Mouse (Mus musculus): ENCODE results near the gene Slamf6.
A peak's percentile ranks its signal among the peaks of the same experiment; 100 is the strongest.
"Not testable (repeated sequence)": the region's sequence is repeated elsewhere in the genome, so short reads cannot be mapped to it uniquely, and the experiment has no call there.

Gene Slamf6

DNA sequence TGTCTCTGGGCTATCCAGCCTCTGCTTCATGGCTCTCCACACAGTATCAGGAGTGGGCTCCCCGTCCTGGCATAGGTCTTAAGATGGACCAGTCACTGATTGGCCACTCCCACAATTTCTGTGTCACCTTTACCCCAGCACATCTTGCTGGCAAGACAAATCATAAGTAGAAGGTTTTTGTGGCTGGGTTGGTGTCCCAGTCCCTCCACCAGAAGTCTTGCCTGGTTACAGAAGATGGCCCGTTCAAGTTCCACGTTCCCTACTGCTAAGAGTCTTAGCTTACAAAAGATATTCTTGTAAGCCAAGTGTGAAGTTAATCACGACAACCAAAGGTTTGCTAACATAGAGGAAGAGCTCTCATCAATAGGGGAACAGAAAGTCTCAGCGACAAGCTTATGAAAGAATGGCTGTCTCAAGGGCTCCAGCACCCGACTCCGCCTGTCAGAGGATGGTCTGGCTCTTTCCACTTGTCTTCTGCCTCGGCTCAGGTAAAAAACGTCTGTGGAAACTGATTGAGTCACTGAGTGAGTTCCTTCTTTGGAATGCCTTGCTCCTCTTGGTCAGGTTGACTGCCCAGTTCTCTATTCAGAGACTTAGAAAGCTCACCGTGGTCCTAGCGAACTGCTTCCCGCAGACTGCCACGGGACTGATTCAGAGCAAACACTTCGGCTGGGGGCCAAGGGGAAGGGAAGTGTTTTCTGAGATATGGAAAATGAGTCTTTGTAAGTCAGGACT is at the start of gene Slamf6:
TSS of gene Slamf6 (plus strand) at position 211 of the 735 bp plus-strand sequence.
- DNase-seq (ENCODE audit: low spot score in 2 of 2): peak; percentile 33 to 45

- no peak for DNase-seq (ENCODE audit: low spot score in 2 of 2)
Observed at GRCm38 (mm10) chr1:171886989-171887388, 30.3 kb upstream of the Slamf6 start.

- DNase-seq (ENCODE audit: low spot score in 2 of 2): not testable (repeated sequence)
Observed at GRCm38 (mm10) chr1:171895364-171895763, 22.0 kb upstream of the Slamf6 start, which contains the start of gene Gm10521. Gene Gm10521 (plus strand): TSS chr1:171895664.

DNA sequence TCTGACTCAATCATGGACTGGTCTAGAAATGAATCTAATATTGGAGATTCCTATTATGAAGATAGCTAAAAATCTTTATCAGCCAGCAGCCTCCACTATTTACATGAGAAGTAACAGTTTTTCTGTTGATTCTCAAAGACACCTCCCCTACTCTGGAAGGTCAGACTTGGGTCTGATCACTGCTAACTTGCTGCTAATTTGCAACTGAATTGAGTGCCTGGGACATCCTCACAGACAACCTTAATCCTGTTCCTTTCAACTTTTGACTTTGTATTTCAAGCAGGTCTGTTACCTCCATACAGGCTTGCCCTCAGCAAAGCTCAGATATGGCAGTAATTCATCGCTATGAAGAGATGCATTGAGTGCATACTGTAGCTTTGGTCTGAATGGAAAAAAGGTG is 13.3 kb upstream of the Slamf6 start:
- DNase-seq (ENCODE audit: low spot score in 2 of 2): no peak

GRCm38 (mm10) chr1:171915638-171916458 is 1.5 kb upstream of the Slamf6 start:
- DNase-seq (ENCODE audit: low spot score in 2 of 2): peak in 1 of 2 experiments; percentile 39

DNA sequence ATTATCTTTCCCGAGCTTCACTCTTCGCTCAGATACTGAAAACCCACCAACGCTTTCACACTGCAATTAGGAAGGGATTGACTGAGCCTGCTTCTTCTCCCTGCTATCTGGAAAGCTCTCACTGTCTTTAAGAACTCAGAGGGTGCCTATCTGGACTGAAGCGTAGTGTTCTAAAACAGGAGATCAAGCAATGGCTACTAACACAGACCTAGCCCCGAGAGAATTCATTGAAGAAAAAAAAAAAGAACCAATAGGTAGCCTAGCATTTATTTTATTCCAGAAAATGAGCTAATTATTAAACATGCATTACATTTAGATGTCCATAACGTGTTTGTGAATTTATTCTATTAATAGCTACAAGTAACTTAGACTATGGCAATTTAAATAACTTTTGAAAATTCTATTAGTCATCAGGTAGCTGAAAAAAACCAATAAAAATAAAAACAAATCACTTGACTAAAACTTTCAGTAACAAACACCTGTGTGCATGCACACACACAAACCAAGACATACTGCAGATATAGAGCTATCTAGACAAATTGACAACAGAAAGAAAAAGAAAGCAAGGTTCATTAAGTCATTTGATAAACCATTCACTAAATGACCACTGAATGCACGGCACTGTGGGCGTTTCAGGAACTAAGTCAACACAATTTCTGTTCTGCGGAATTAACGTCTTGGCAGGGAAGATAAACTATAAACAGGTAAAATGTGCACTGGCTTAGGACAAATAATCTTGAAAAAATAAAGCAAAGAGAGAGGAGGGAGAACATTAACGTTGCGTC is 1.0 kb downstream of the Slamf6 start:
- no peak for DNase-seq (ENCODE audit: low spot score in 2 of 2)

- DNase-seq (ENCODE audit: low spot score in 2 of 2): peak in 1 of 2 experiments; percentile 49
Observed at GRCm38 (mm10) chr1:171919193-171919592, 1.9 kb downstream of the Slamf6 start.

DNA sequence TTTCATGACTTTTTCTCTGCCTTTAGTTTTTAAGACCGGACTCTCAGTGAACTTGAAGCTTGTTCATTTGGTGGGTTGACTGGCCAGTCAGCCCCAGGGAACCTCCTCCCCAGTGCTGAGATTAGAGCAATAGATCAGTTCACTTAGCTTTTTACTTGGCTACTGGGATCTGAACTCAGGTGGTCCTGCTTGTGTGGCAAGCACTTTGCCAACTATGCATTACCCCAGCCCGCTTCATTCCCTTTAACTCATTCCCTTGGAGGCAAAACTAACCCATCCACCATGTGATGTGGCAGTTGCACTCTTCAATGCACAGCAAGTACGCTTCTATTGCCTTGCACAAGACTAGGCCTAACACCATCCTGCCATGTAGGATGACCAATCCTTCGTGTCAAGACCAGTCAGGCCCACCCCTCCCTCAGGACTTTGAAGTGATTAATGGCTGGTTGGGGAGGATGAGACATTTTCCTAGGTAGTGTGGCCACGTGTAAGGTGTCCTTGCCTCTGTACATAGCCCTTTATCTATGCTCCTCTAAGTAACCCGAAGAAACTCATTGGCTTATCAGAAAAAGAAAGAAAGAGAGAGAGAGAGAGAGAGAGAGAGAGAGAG is 2.7 kb downstream of the Slamf6 start:
- no peak for DNase-seq (ENCODE audit: low spot score in 2 of 2)

DNA sequence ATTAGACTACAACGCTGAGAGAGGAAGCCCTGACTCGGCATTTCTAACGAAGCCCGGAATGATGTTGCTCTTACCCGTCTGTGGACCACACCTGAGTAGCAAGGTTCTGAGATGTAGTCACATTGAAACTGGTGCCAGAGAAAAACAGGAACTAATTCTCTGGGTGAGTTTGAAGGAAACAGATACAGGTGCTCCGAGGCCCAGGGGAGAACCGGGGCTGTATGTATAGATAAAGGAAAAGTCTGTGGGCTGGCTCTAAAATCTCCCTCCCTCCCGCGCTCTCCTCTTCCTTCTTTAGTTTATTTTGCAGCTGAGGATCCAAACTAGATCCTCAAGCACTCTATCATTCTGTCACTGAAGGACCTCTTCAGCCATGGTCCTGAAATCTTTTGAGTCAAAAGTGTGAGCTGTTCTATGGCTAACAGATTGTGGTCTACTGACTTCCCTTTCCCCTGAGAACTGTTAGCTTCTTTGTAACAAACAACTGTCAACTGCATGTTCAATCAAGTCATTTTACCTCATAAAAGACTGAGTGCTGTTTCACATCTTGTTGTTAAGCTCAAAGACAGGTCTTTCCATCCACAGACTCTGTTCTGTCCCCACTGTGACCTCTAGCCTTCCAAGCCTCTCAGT is 3.8 kb downstream of the Slamf6 start:
- peak in 1 of 2 experiments; percentile 40 for DNase-seq (ENCODE audit: low spot score in 2 of 2)

DNA sequence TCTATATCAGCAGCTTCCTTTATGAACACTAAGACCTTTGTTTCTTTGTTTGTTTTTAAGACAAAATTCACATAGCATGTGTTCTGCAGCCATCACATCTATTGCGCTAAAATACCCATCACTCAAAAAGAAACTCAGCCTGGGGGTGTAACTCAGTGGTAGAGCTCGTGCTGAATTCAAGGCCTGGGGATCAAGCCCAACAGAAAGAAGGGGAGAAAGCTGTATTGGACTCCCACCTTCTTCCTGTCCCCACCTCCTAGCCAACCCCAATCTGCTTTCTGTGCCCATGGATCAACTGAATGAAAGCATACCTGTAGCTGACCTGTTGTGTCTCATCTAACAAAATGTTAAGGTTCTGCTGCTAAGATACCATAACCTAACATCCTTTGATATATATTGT is 4.3 kb downstream of the Slamf6 start:
- DNase-seq (ENCODE audit: low spot score in 2 of 2): no peak

- no peak for DNase-seq (ENCODE audit: low spot score in 2 of 2)
Observed at GRCm38 (mm10) chr1:171922844-171923243, 5.5 kb downstream of the Slamf6 start.

DNA sequence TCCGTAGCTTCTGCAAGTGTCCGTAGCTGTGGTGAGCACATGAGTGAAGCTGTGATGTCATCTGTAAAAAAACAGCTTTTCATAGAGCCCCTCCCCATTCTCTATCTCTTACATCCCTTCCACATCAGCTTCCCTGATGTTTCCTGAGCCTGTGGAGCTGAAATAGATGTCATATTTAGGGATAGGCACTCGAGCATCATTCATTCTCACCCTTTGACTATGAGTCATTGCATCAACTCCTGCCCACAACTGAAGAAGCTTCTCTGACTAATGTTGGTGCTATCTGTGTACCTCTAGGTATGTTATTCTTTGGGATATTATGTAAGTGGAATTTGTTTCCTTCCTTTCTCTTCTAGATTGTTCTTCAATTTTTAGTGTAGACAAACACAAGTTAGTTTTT is 7.6 kb downstream of the Slamf6 start:
- DNase-seq (ENCODE audit: low spot score in 2 of 2): no peak

DNA sequence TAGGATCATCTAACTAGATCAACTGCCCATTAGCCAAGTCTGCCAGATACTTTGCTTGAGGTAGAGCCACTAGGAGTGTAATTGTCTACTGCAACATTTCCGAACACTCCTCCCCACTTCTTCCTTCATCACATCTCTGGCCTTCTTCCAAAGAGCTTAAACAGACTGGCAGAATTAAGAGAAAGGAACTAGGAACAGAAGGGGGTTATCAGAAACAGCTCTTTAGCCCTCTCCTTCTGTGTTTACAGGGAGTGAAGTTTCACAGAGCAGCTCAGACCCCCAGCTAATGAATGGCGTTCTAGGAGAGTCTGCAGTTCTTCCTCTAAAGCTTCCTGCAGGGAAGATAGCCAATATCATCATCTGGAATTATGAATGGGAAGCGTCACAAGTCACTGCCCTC is 16.5 kb downstream of the Slamf6 start:
- DNase-seq (ENCODE audit: low spot score in 2 of 2): no peak

DNA sequence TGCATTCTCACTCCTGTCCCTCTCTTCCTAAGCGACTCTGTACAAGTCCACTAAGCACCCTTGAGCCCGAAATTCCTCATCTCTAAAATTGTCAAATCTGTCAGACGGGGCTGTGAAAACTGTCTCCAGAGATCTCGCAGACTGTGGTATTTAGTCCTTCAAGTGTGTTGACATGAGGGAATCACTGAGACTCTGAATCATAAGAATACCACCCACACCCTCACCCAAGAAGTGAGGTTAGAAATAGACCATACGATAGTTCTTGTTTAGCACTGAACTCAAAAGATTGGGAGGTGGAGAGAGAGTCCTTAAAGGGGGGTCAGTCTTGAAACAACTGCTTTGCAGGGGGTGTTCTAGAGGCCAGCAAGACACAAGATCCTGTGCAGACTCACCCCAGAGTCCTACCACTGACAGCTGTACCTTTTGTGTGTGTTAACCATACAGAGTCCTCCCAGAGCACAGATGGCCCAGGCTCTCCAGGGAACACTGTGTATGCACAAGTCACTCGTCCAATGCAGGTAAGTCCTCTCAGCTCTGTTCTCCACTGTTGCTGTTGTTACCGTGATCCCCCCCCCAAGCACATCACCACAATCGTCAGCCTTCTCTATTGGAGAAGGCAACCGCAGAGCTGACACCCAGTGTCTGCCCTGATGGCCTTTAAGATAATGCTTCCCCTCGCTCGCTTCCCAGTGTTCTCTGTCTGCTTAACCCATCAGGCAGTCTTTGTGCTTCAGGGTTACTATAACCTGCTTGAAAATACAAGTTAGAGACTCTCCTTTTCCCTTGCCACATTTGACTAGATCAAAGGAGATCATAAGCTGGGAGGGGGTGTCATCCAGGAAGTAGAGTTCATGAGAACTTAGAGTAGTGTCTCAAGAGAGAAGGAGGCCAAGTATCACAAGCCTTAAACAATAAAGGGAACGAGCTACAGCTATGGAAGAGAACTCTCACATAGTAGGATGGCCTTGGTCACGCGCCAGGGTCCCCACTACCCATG is 21.9 kb downstream of the Slamf6 start:
- DNase-seq (ENCODE audit: low spot score in 2 of 2): no peak

GRCm38 (mm10) chr1:171940626-171941025 is 23.3 kb downstream of the Slamf6 start:
- no peak for DNase-seq (ENCODE audit: low spot score in 2 of 2)

DNA sequence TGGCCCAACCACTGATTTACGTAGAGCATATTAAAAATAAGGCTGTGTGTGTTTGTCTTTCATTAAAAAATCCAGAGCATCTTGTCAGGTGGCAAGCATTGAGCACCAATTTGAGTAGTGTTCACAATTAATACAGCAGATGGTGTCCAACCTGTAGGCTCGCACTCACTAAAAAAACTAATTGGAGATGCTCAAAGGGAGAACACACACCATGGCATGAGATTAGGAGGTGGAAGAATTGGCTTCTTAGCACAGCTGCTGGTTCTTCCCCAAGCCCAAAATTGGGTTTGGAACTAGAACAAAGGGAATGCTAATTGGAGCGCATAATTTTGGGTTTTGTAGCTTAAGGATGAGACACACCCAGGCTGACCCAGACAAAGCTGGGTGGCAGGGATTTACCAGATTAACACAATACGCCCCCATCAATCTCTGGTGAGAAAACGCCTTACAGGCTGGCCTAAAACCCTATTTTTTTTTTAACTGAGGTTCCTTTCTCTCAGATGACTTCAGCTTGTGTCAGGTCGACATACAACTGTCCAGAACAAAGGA is 29.2 kb downstream of the Slamf6 start:
- no peak for DNase-seq (ENCODE audit: low spot score in 2 of 2)

GRCm38 (mm10) chr1:171948161-171948945 is 31.0 kb downstream of the Slamf6 start:
- no peak for DNase-seq (ENCODE audit: low spot score in 2 of 2)

- peak in 1 of 2 experiments; percentile 32 for DNase-seq (ENCODE audit: low spot score in 2 of 2)
Observed at GRCm38 (mm10) chr1:171948946-171949508, 31.7 kb downstream of the Slamf6 start.

All from spleen, postnatal 10 days (tissue).